Mouse (Mus musculus): ENCODE measurements around the gene 1700056E22Rik. TPM values are rescaled to one million over a fixed set of nuclear protein-coding genes. Genes with fewer than 3 reads are reported as not detected.

1700056E22Rik gene
- polyA plus RNA-seq, 1 experiment from 2014 or later: 0.95 TPM

- DNase-seq (ENCODE audit: low spot score) (peak; percentile 59), ATAC-seq (replicated peaks; ENCODE audit: low FRiP score) (no peak)
- H3K27me3 ChIP-seq (replicated peaks; ENCODE audit: control insufficient read depth, insufficient read depth, low read length): no peaks in the 10 kb centered on the region
- no peaks in the 10 kb centered on the region for H3K9me3 ChIP-seq (ENCODE audit: control insufficient read depth, low read length)
- peak overlapping the region; percentile 61 for H3K9ac ChIP-seq (ENCODE audit: low read depth, low read length)
- peak overlapping the region; percentile 60 for H3K4me3 ChIP-seq (ENCODE audit: low read depth, low read length)
- peak overlapping the region; percentile 91 for H3K4me2 ChIP-seq
- peaks cover 3% of the 10 kb centered on the region for H3K36me3 ChIP-seq (ENCODE audit: control insufficient read depth, insufficient read depth, low read length)
- peaks cover 4% of the 10 kb centered on the region; the same call in 1 of the 2 replicates for H3K4me1 ChIP-seq (replicated peaks; ENCODE audit: control insufficient read depth, insufficient read depth, low read length)
- no peak overlapping the region for H3K27ac ChIP-seq (ENCODE audit: low read depth, low read length)
- 2% methylated on average over 12 of the region's 12 CpGs for WGBS
Measured at GRCm38 (mm10) chr1:184034741-184035181, 660 bp upstream of the 1700056E22Rik start.

DNA sequence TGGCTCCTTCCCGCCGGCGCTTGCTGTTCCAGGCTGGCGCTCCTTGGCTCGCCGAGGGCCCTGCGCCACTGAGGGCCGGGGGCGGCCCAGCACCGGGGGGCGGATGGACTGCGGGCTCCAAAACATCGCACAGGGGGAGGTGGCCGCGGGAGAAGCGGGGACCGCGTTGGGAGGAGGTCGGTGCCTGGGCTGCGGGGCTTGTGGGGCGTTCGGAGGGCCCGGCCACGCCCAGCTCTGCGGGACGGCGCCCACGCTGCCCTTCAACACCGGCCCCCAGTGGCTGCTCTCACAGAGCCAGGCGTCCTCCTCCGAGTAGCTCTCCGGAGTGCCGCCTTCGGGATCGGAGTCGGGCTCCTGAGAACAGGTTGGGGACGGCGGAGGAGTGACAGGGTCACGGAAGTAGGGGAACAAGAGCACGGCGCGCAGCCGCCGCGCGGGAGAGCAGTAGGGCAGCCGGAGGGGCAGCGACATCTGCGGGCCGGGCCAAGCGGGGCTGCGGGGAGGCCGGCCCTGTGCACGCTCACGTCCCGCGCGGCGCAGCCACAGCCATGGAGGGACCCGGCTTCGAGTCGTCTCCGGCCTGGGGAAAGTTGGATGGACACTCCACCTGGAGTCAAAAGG lies 601 bp downstream of the 1700056E22Rik start:
- Histone ChIP-seq H3K9ac (ENCODE audit: low read depth, low read length) (peak overlapping the region; percentile 92), H3K36me3 (ENCODE audit: control insufficient read depth, insufficient read depth, low read length) (peaks cover 3% of the 10 kb centered on the region), H3K27me3 (replicated peaks; ENCODE audit: control insufficient read depth, insufficient read depth, low read length) (no peaks in the 10 kb centered on the region), H3K27ac (ENCODE audit: low read depth, low read length) (peak overlapping the region; percentile 89), H3K9me3 (ENCODE audit: control insufficient read depth, low read length) (no peaks in the 10 kb centered on the region), H3K4me3 (ENCODE audit: low read depth, low read length) (peak overlapping the region; percentile 80), H3K4me1 (replicated peaks; ENCODE audit: control insufficient read depth, insufficient read depth, low read length) (peaks cover 4% of the 10 kb centered on the region; the same call in 1 of the 2 replicates), H3K4me2 (peak overlapping the region; percentile 95)
- ATAC-seq (replicated peaks; ENCODE audit: low FRiP score) (peak; percentile 63), DNase-seq (ENCODE audit: low spot score) (no peak)
- under 1% methylated on average over 63 of the region's 63 CpGs for WGBS

- WGBS: 27% methylated on average over 19 of the region's 19 CpGs
- H3K4me3 ChIP-seq (ENCODE audit: low read depth, low read length): peak overlapping the region; percentile 80
- no peaks in the 10 kb centered on the region for H3K27me3 ChIP-seq (replicated peaks; ENCODE audit: control insufficient read depth, insufficient read depth, low read length)
- peak overlapping the region; percentile 89 for H3K27ac ChIP-seq (ENCODE audit: low read depth, low read length)
- H3K4me2 ChIP-seq: peak overlapping the region; percentile 95
- H3K9ac ChIP-seq (ENCODE audit: low read depth, low read length): peak overlapping the region; percentile 92
- H3K9me3 ChIP-seq (ENCODE audit: control insufficient read depth, low read length): no peaks in the 10 kb centered on the region
- H3K36me3 ChIP-seq (ENCODE audit: control insufficient read depth, insufficient read depth, low read length): peaks cover 3% of the 10 kb centered on the region
- 0 out of 2 replicates have a peak, but pooled peaks cover 4% of the 10 kb centered on the region for H3K4me1 ChIP-seq (replicated peaks; ENCODE audit: control insufficient read depth, insufficient read depth, low read length)
- ATAC-seq (replicated peaks; ENCODE audit: low FRiP score) (no peak), DNase-seq (ENCODE audit: low spot score) (no peak)
Measured at GRCm38 (mm10) chr1:184032682-184033389, 1.3 kb downstream of the 1700056E22Rik start.

DNA sequence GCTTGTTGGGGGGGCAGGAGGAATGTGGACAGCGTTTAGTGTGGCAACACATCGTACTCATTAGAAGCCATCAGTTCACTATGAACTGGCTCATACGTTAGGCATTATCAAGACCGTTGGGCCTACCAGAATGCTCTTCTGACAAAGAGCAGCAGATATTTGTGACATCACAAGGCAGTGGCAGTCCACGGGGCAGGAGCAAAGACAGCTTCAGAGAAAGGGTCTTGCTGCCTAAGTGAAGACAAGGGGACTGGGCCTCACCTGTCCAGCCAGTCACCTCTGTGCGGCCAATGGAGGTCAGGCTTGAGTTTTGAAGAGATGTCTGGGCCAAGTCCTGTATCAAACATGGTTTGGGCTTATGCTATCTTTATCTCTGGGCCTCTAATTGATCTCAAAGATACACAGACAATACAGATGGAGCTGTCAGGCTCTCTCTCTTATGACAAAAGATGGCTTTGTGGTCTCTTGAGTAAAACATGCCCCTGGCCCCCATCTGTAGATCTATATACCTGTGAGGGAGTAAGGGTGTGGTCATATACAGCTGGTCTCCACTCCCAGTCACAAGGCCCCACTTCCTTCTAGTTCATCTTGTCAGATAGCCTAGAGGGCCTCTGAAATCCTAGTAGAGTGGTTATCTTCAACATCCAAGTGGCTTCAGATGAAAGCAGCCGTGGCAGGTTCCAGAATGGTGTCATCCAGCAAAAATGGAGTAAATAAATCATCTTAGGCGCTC lies 3.9 kb downstream of the 1700056E22Rik start:
- DNase-seq (ENCODE audit: low spot score) (no peak), ATAC-seq (replicated peaks; ENCODE audit: low FRiP score) (no peak)
- Histone ChIP-seq H3K27me3 (replicated peaks; ENCODE audit: control insufficient read depth, insufficient read depth, low read length) (no peaks in the 10 kb centered on the region), H3K4me1 (replicated peaks; ENCODE audit: control insufficient read depth, insufficient read depth, low read length) (0 out of 2 replicates have a peak, but pooled peaks cover 4% of the 10 kb centered on the region), H3K9me3 (ENCODE audit: control insufficient read depth, low read length) (no peaks in the 10 kb centered on the region), H3K27ac (ENCODE audit: low read depth, low read length) (no peak overlapping the region), H3K9ac (ENCODE audit: low read depth, low read length) (no peak overlapping the region), H3K4me2 (no peak overlapping the region), H3K36me3 (ENCODE audit: control insufficient read depth, insufficient read depth, low read length) (no peaks in the 10 kb centered on the region), H3K4me3 (ENCODE audit: low read depth, low read length) (no peak overlapping the region)
- WGBS: 84% methylated on average over 8 of the region's 8 CpGs

GRCm38 (mm10) chr1:184027039-184027438 lies 7.1 kb downstream of the 1700056E22Rik start:
- Histone ChIP-seq H3K36me3 (ENCODE audit: control insufficient read depth, insufficient read depth, low read length) (no peaks in the 10 kb centered on the region), H3K9me3 (ENCODE audit: control insufficient read depth, low read length) (no peaks in the 10 kb centered on the region), H3K27me3 (replicated peaks; ENCODE audit: control insufficient read depth, insufficient read depth, low read length) (no peaks in the 10 kb centered on the region), H3K4me3 (ENCODE audit: low read depth, low read length) (no peak overlapping the region), H3K4me1 (replicated peaks; ENCODE audit: control insufficient read depth, insufficient read depth, low read length) (no peaks in the 10 kb centered on the region), H3K4me2 (no peak overlapping the region), H3K27ac (ENCODE audit: low read depth, low read length) (no peak overlapping the region), H3K9ac (ENCODE audit: low read depth, low read length) (no peak overlapping the region)
- WGBS: 84% methylated on average over 3 of the region's 3 CpGs
- no peak for ATAC-seq (replicated peaks; ENCODE audit: low FRiP score)
- DNase-seq (ENCODE audit: low spot score): no peak

- Histone ChIP-seq H3K36me3 (ENCODE audit: control insufficient read depth, insufficient read depth, low read length) (no peaks in the 10 kb centered on the region), H3K4me1 (replicated peaks; ENCODE audit: control insufficient read depth, insufficient read depth, low read length) (no peaks in the 10 kb centered on the region), H3K9ac (ENCODE audit: low read depth, low read length) (no peak overlapping the region), H3K9me3 (ENCODE audit: control insufficient read depth, low read length) (no peaks in the 10 kb centered on the region), H3K4me2 (no peak overlapping the region), H3K4me3 (ENCODE audit: low read depth, low read length) (no peak overlapping the region), H3K27ac (ENCODE audit: low read depth, low read length) (no peak overlapping the region), H3K27me3 (replicated peaks; ENCODE audit: control insufficient read depth, insufficient read depth, low read length) (no peaks in the 10 kb centered on the region)
- no peak for ATAC-seq (replicated peaks; ENCODE audit: low FRiP score)
- DNase-seq (ENCODE audit: low spot score): no peak
- WGBS: 82% methylated on average over 5 of the region's 5 CpGs
Measured at GRCm38 (mm10) chr1:184025079-184025478, 9.0 kb downstream of the 1700056E22Rik start.

DNA sequence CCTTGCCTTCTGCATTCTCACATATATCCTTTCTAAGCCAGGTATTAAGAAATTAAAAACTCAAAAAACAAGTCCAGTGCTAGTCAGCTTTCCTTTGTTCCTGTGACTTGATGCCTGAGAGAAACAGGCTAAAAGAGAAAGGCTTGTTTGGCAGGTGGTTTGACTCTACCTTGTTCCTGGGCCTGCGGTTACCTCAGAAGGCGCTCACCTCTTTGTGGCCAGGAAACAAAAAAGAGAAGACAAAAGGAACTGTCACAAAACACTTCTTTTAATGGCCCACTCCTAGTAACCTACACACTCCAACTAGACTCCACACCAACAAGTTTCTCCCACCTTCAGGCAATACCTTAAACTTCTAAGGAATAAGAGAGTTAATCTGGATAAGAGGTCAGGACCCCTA lies 9.5 kb downstream of the 1700056E22Rik start:
- ATAC-seq (replicated peaks; ENCODE audit: low FRiP score) (no peak), DNase-seq (ENCODE audit: low spot score) (no peak)
- Histone ChIP-seq H3K9ac (ENCODE audit: low read depth, low read length) (no peak overlapping the region), H3K4me3 (ENCODE audit: low read depth, low read length) (no peak overlapping the region), H3K36me3 (ENCODE audit: control insufficient read depth, insufficient read depth, low read length) (no peaks in the 10 kb centered on the region), H3K4me2 (no peak overlapping the region), H3K27me3 (replicated peaks; ENCODE audit: control insufficient read depth, insufficient read depth, low read length) (no peaks in the 10 kb centered on the region), H3K27ac (ENCODE audit: low read depth, low read length) (no peak overlapping the region), H3K4me1 (replicated peaks; ENCODE audit: control insufficient read depth, insufficient read depth, low read length) (peaks cover 3% of the 10 kb centered on the region; the same call in 1 of the 2 replicates), H3K9me3 (ENCODE audit: control insufficient read depth, low read length) (no peaks in the 10 kb centered on the region)
- WGBS: 92% methylated on average over 2 of the region's 2 CpGs

DNA sequence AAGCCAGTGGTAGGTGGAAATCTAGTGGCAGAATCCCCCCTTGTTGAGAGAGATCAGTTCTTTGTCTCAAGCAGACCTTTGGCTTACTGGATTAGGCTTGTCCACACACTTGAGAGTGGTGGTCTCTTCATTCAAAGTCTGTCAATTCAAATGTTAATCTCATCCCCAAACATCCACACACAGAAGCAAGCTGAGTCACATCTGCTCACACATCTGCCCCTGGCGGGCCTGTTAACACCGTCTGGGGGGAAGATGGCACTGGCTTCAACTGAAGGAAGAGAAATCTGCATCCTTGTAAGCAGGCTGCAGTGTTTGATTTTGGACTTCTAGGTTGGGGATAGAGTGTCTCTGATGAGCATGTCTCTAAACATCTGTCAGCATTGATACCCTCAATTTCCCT lies 10.1 kb downstream of the 1700056E22Rik start:
- Histone ChIP-seq H3K4me3 (ENCODE audit: low read depth, low read length) (no peak overlapping the region), H3K4me2 (no peak overlapping the region), H3K27me3 (replicated peaks; ENCODE audit: control insufficient read depth, insufficient read depth, low read length) (no peaks in the 10 kb centered on the region), H3K4me1 (replicated peaks; ENCODE audit: control insufficient read depth, insufficient read depth, low read length) (peaks cover 8% of the 10 kb centered on the region; the same call in 1 of the 2 replicates), H3K36me3 (ENCODE audit: control insufficient read depth, insufficient read depth, low read length) (no peaks in the 10 kb centered on the region), H3K9ac (ENCODE audit: low read depth, low read length) (no peak overlapping the region), H3K27ac (ENCODE audit: low read depth, low read length) (no peak overlapping the region), H3K9me3 (ENCODE audit: control insufficient read depth, low read length) (no peaks in the 10 kb centered on the region)
- 64% methylated on average over 2 of the region's 2 CpGs for WGBS
- DNase-seq (ENCODE audit: low spot score) (no peak), ATAC-seq (replicated peaks; ENCODE audit: low FRiP score) (no peak)

All from liver, embryonic 11.5 days (tissue).